Mouse (Mus musculus) naive thymus-derived CD4-positive, alpha-beta T cell, adult 2 months (primary cell): ENCODE measurements around the gene Rad51c.
"Not testable (repeated sequence)": the region's sequence is repeated elsewhere in the genome, so short reads cannot be mapped to it uniquely, and the experiment has no call there.

Experiments used
- DNase-seq: peaks from one replicate; pipeline ENCODE4 v3.0.0-alpha.2; 2011; ENCODE audit warnings: low read depth

Rad51c gene

GRCm38 (mm10) chr11:87404876-87405275, at the start of gene Rad51c, which contains the start of gene Tex14:
Gene Rad51c (minus strand): TSS chr11:87404954.
Gene Tex14 (plus strand): TSS chr11:87405065.
- no peak for DNase-seq

- no peak for DNase-seq
Measured at GRCm38 (mm10) chr11:87454035-87454690, 49.4 kb upstream of the Rad51c start.

GRCm38 (mm10) chr11:87453216-87454034, 48.7 kb upstream of the Rad51c start:
- peak; percentile 57 for DNase-seq

GRCm38 (mm10) chr11:87452779-87453178, 48.0 kb upstream of the Rad51c start:
- not testable (repeated sequence) for DNase-seq

GRCm38 (mm10) chr11:87449847-87450246, 45.1 kb upstream of the Rad51c start:
- DNase-seq, result not testable (repeated sequence)

GRCm38 (mm10) chr11:87449200-87449547, 44.4 kb upstream of the Rad51c start:
- no peak for DNase-seq

- DNase-seq, result peak; percentile 81
Measured at GRCm38 (mm10) chr11:87448476-87449199, 43.9 kb upstream of the Rad51c start.

- DNase-seq, result peak; percentile 74
Measured at GRCm38 (mm10) chr11:87448081-87448475, 43.3 kb upstream of the Rad51c start.

- DNase-seq, result no peak
Measured at GRCm38 (mm10) chr11:87447429-87447828, 42.7 kb upstream of the Rad51c start.

- DNase-seq, result no peak
Measured at GRCm38 (mm10) chr11:87446159-87446558, 41.4 kb upstream of the Rad51c start.

GRCm38 (mm10) chr11:87445593-87445992, 40.8 kb upstream of the Rad51c start:
- DNase-seq, result not testable (repeated sequence)

- DNase-seq, result no peak
Measured at GRCm38 (mm10) chr11:87444735-87445428, 40.1 kb upstream of the Rad51c start.

- not testable (repeated sequence) for DNase-seq
Measured at GRCm38 (mm10) chr11:87444056-87444455, 39.3 kb upstream of the Rad51c start.

GRCm38 (mm10) chr11:87443373-87443883, 38.7 kb upstream of the Rad51c start:
- DNase-seq, result peak; percentile 89

- peak; percentile 84 for DNase-seq
Measured at GRCm38 (mm10) chr11:87442643-87443372, 38.1 kb upstream of the Rad51c start.

GRCm38 (mm10) chr11:87439796-87440420, 35.2 kb upstream of the Rad51c start:
- no peak for DNase-seq

GRCm38 (mm10) chr11:87436326-87437232, 31.8 kb upstream of the Rad51c start:
- no peak for DNase-seq

GRCm38 (mm10) chr11:87435107-87435506, 30.4 kb upstream of the Rad51c start:
- not testable (repeated sequence) for DNase-seq

- DNase-seq, result no peak
Measured at GRCm38 (mm10) chr11:87432933-87433669, 28.3 kb upstream of the Rad51c start.
